Mouse (Mus musculus): ENCODE results near the gene Eps8l3. TPM values are rescaled to one million over a fixed set of nuclear protein-coding genes. Genes with fewer than 3 reads are reported as not detected.
"Not testable (repeated sequence)": the region's sequence is repeated elsewhere in the genome, so short reads cannot be mapped to it uniquely, and the experiment has no call there.

Gene Eps8l3
- polyA plus RNA-seq, 1 experiment, result 0.05 TPM

DNA sequence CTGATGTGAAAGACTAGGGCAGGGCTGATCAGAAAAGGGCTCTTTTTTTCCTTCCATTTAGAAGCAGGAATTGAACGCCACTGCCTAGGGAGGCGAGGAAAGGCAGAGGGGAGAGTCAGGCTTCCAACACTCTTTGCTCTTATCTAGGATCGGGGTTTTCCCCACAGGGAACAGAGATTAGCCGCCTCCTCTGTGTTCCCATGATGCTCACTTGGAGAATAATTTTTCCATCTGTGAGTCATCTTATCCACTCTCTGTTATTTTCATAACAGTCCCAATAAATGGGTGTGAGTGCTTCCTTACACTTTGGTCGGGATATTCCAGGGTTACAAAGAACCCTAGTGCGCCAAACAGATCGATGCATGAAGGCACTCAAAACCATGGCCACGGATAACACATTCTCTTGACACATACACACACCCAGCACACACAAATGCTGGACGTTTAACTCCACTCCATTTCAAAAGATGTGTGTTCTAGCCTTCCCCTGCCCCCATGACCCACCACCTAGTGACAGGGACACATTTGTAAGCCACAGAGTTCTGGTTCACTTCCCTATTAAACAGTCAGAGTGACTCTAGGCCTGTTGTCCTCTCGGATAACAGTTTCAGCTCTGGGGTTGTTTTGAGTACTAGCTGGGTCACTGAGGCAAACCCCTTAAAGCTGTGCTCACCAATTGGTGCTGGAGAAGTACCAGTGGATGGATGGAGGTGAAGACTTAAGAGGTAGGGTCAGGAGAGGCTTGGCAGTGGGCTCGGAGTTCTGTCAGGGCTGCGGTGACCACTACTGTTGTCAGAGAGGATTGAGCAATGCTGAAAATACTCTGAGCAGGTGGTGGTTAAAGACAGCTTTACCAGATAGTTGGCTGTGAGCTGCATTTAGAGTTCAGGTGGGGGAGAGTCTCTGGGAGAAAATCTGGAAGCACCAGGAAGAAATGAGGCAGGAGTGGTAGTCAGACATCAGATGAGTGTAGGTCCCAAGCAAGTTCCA lies 1.0 kb downstream of the Eps8l3 start:
- Histone ChIP-seq H3K4me1 (ENCODE audit: control insufficient read depth, insufficient read depth, low read length) (no peaks in the 10 kb centered on the region), H3K27ac (ENCODE audit: insufficient read depth, low read length) (no peak overlapping the region), H3K27me3 (ENCODE audit: control insufficient read depth, insufficient read depth, low read length) (no peaks in the 10 kb centered on the region), H3K4me3 (replicated peaks; ENCODE audit: insufficient read depth, low read depth, low read length) (no peak overlapping the region)
- 85% methylated on average over 12 of the region's 12 CpGs for WGBS
- no peak for DNase-seq
- TF ChIP-seq CTCF (IDR thresholded peaks at IDR 0.05; ENCODE audit: borderline replicate concordance, insufficient read depth, low read depth, low read length) (no peak), POLR2A (IDR thresholded peaks at IDR 0.05; ENCODE audit: borderline replicate concordance, insufficient read depth, low read length) (no peak)

DNA sequence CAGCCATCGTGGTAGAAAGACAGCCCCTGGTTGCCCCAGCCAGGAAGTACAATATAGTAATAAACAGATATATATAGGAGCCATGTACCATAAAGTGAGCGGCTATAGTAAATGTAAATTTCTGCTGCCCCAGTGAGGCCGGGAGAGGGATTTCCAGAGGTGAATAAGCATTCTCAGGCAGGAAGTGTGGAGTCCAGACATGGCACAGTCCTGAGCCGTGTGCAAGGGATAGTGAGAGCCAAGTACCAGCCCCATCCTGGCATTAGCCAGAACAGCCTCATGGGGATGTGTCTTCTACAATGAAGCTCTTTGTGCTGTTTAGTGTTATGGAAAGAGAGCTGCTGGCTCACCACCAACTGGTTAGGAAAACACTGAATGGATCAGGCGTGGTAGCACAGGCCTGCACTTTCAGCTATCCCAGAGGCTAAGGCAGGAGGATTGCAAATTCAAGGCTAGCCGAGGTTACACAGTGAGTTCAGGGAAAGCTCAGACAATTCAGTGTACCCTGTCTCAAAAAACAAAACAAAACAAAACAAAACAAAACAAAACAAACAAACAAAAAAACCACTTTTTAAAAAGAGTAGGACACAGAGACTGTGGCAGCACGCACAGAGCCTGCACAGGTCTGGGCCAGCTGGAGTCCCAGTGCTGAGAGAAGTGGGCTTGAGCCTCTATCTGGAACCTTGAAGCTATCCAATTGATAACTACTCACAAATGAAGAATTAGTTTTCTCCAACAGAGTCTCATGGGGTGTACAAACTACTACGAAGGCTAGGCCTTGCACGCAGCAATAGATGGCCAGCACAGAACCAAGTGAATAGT lies 10.9 kb downstream of the Eps8l3 start:
- H3K27ac ChIP-seq (ENCODE audit: insufficient read depth, low read length), result peak overlapping the region; percentile 71; the same call in 1 of the 2 replicates
- no peaks in the 10 kb centered on the region for H3K4me1 ChIP-seq (ENCODE audit: control insufficient read depth, insufficient read depth, low read length)
- no peaks in the 10 kb centered on the region for H3K27me3 ChIP-seq (ENCODE audit: control insufficient read depth, insufficient read depth, low read length)
- WGBS, result 41% methylated on average over 9 of the region's 9 CpGs
- peak in 1 of 2 experiments; percentile 53 for DNase-seq
- TF ChIP-seq POLR2A (IDR thresholded peaks at IDR 0.05; ENCODE audit: borderline replicate concordance, insufficient read depth, low read length) (no peak), CTCF (IDR thresholded peaks at IDR 0.05; ENCODE audit: borderline replicate concordance, insufficient read depth, low read depth, low read length) (no peak)
- H3K4me3 ChIP-seq (replicated peaks; ENCODE audit: insufficient read depth, low read depth, low read length), result no peak overlapping the region

DNA sequence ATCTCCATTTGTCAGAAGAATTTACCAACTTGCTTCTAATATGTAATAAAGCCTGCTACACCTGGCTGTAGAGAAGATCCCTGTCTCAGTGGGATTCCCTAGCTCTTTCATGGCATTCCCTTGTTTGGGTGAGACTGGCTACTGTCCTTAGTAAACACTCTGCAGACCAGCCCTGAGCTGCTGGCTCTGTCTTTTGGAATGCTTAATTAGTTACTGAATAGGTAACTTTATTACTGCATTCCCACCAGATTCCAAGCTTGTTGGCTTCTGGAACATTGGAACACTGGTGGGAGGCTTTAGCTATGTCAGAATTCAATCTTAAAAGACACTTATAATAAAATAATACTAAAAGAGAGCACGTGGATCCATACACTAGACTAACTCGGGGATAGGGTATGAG lies 12.2 kb downstream of the Eps8l3 start:
- H3K27me3 ChIP-seq (ENCODE audit: control insufficient read depth, insufficient read depth, low read length); H3K4me3 ChIP-seq (replicated peaks; ENCODE audit: insufficient read depth, low read depth, low read length); H3K4me1 ChIP-seq (ENCODE audit: control insufficient read depth, insufficient read depth, low read length); DNase-seq; H3K27ac ChIP-seq (ENCODE audit: insufficient read depth, low read length): not testable (repeated sequence)
- WGBS, result 91% methylated on average over 2 of the region's 2 CpGs

DNA sequence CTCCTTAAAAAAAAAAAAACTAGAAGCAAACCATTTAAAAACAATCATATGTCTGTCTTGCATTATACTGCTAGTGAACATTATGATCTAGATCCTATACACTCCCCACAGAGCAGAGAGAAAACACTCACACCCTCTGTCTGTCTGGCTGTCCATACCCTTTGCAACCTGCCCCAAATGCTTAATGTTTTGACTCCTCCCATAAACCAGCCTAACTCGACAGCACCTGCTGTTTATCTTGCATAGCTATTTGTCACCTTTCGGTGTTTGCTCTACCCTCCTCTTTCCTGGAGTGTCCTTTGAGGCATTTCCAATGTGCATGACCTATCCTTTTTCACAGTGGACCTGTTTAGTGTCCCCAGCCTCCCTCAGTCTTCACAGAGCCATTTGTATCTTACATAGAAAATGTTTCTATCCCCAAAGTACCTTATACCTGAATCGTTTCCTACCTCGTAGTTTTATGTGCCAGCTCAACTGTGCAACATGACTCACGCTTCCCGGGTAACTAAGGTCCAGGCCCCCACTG lies 18.2 kb downstream of the Eps8l3 start:
- TF ChIP-seq POLR2A (IDR thresholded peaks at IDR 0.05; ENCODE audit: borderline replicate concordance, insufficient read depth, low read length), result no peak
- no peak for TF ChIP-seq CTCF (IDR thresholded peaks at IDR 0.05; ENCODE audit: borderline replicate concordance, insufficient read depth, low read depth, low read length)
- no peaks in the 10 kb centered on the region for H3K4me1 ChIP-seq (ENCODE audit: control insufficient read depth, insufficient read depth, low read length)
- 2% methylated on average over 6 of the region's 6 CpGs for WGBS
- no peak overlapping the region for H3K27ac ChIP-seq (ENCODE audit: insufficient read depth, low read length)
- peak in 1 of 2 experiments; percentile 12 for DNase-seq
- peak overlapping the region; percentile 81 for H3K4me3 ChIP-seq (replicated peaks; ENCODE audit: insufficient read depth, low read depth, low read length)
- H3K27me3 ChIP-seq (ENCODE audit: control insufficient read depth, insufficient read depth, low read length), result no peaks in the 10 kb centered on the region

DNA sequence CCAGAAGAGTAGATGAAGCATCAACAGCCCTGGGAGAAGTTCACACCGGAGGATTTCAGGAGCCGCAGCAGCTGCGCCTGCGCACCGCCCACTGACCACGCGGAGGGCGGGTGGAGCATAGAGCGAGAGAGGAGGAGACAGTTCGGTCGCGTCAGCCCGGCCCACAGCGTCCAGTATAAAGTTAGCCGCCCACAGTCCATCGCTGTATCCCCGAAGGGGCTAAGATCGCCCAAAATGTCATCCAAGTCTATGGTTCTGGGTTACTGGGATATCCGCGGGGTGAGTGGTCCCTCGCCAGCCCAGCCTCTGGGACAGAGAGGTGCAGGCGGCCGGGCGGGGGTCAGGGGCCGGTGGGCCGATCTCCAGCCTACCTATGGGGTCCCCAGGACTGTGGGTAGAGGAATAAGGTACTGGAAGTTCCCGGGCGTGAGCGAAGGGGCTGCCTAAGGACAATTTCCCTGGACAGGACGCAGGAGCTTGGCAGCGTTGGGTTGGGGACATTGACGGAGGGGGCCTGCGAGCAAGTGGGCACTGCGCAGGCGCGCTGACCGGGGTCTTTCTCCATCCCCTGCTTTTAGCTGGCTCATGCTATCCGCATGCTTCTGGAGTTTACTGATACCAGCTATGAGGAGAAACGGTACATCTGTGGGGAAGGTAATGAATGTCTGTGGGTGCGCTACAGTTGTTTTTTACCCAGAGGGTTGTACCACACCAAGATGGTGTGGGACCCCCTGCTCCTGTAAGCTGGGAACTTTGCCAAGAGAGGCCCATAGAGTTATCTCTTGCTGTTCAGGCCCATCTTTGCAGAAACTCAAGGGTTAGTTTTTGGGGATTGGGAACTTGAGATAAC lies 18.9 kb downstream of the Eps8l3 start, which contains the start of gene Gstm5:
Gstm5 (plus strand) TSS at position 102 of the 850 bp plus-strand sequence.
- Histone ChIP-seq H3K27ac (ENCODE audit: insufficient read depth, low read length) (peak within 1 kb of the TSS; percentile 32; the same call in 1 of the 2 replicates), H3K4me1 (ENCODE audit: control insufficient read depth, insufficient read depth, low read length) (no peaks in the 10 kb centered on the region), H3K27me3 (ENCODE audit: control insufficient read depth, insufficient read depth, low read length) (no peaks in the 10 kb centered on the region), H3K4me3 (replicated peaks; ENCODE audit: insufficient read depth, low read depth, low read length) (peak within 1 kb of the TSS; percentile 81)
- DNase-seq, result peak; percentile 84 to 86
- TF ChIP-seq POLR2A (IDR thresholded peaks at IDR 0.05; ENCODE audit: borderline replicate concordance, insufficient read depth, low read length) (peak; percentile 75; the same call in 1 of the 2 replicates), CTCF (IDR thresholded peaks at IDR 0.05; ENCODE audit: borderline replicate concordance, insufficient read depth, low read depth, low read length) (no peak)
- WGBS, result 3% methylated on average over 40 of the region's 40 CpGs

DNA sequence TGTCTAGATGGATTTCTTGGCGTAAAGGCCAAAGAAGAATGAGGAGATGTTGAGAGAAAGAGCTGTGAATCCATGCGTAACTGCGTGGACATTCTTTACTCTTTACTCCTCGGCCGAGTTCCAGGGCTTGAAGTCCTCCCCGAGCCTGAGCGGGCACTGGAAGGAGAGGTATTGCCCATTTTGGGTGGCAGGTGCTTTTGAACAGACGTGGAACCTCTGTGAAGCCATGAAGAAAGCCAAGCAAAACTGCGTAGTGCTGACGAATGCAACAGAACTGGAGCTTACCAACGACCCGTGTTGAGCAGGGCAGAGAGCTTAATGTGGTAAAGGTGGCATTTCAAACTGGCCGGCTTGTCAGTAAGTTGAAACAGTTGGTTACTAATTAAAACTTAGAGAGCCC lies 21.7 kb downstream of the Eps8l3 start:
- 91% methylated on average over 13 of the region's 13 CpGs for WGBS
- no peaks in the 10 kb centered on the region for H3K27me3 ChIP-seq (ENCODE audit: control insufficient read depth, insufficient read depth, low read length)

More for the DNA sequence above, 21.7 kb downstream of the Eps8l3 start:
- TF ChIP-seq CTCF (IDR thresholded peaks at IDR 0.05; ENCODE audit: borderline replicate concordance, insufficient read depth, low read depth, low read length) (no peak), POLR2A (IDR thresholded peaks at IDR 0.05; ENCODE audit: borderline replicate concordance, insufficient read depth, low read length) (no peak)
- Histone ChIP-seq H3K4me1 (ENCODE audit: control insufficient read depth, insufficient read depth, low read length) (no peaks in the 10 kb centered on the region), H3K27ac (ENCODE audit: insufficient read depth, low read length) (no peak overlapping the region), H3K4me3 (replicated peaks; ENCODE audit: insufficient read depth, low read depth, low read length) (no peak overlapping the region)
- DNase-seq, result no peak

All from cerebellum, adult 2 months (tissue).